Mouse (Mus musculus) thymus, adult 2 months (tissue): Measurements from ENCODE around the gene Olfr1393. TPM values are rescaled to one million over a fixed set of nuclear protein-coding genes. Genes with fewer than 3 reads are reported as not detected.

Source experiments
- DNase-seq: peaks from one replicate; pipeline ENCODE4 v3.0.0; 2021
- H3K27ac ChIP-seq: fragments of 200-500 bp; 2 replicates; pipeline ENCODE4 v1.5.1; 2012; ENCODE audit warnings: low read length, control low read depth; ENCODE audit not compliant: control insufficient read depth, insufficient read depth
- H3K27me3 ChIP-seq: fragments of 200-500 bp; 2 replicates; pipeline ENCODE4 v1.6.1; 2012; ENCODE audit warnings: mild to moderate bottlenecking, low read length, moderate library complexity, mixed read lengths; ENCODE audit not compliant: control insufficient read depth, insufficient read depth
- H3K36me3 ChIP-seq: fragments of 200-500 bp; 2 replicates; pipeline ENCODE4 v1.6.1; 2012; ENCODE audit warnings: mild to moderate bottlenecking, low read length, moderate library complexity; ENCODE audit not compliant: control insufficient read depth, insufficient read depth
- H3K4me1 ChIP-seq: fragments of 200-500 bp; replicated peaks from 2 replicates; pipeline ENCODE4 v1.6.1; 2012; ENCODE audit warnings: low read length; ENCODE audit not compliant: control insufficient read depth, insufficient read depth
- H3K4me3 ChIP-seq: fragments of 200-500 bp; 2 replicates; pipeline ENCODE4 v1.5.1; 2012; ENCODE audit warnings: mild to moderate bottlenecking, low read length, control low read depth, moderate library complexity; ENCODE audit not compliant: control insufficient read depth, insufficient read depth
- CTCF ChIP-seq: fragments of 200-500 bp; IDR thresholded peaks from 2 replicates; pipeline ENCODE4 v1.5.1; 2012; ENCODE audit warnings: mild to moderate bottlenecking, control low read depth, low read length, moderate library complexity, borderline replicate concordance; ENCODE audit not compliant: control insufficient read depth, poor library complexity, insufficient read depth; ENCODE audit errors: extremely low read depth
- POLR2A ChIP-seq: fragments of 200-500 bp; IDR thresholded peaks from 2 replicates; pipeline ENCODE4 v1.6.1; 2012; ENCODE audit warnings: mild to moderate bottlenecking, low read length, control low read depth, moderate library complexity; ENCODE audit not compliant: control insufficient read depth, poor library complexity, insufficient read depth; ENCODE audit errors: extremely low read depth
- WGBS: fragments of 180-500 bp; shearing (Covaris S2); methylation state at CpG from one replicate; pipeline ENCODE4 v1.1.7; 2018; 5-methylcytosine and 5-hydroxymethylcytosine counted together
- polyA plus RNA-seq: library from polyadenylated mRNA; depleted of rRNA; stranded (reverse); fragments of >200 nt; gene quantifications from 2 replicates; pipeline ENCODE4 v1.2.3, GENCODE M21; 2012

Gene Olfr1393
- polyA plus RNA-seq, 1 experiment = 0.40 TPM

- no peaks in the 10 kb centered on the region for H3K27me3 ChIP-seq
- DNase-seq = no peak
- peaks cover 32% of the 10 kb centered on the region for H3K4me1 ChIP-seq
- peak overlapping the region; percentile 95 for H3K27ac ChIP-seq
- 71% methylated on average over 4 of the region's 4 CpGs for WGBS
- H3K36me3 ChIP-seq = no peaks in the 10 kb centered on the region
- no peak overlapping the region for H3K4me3 ChIP-seq
- no peak for TF ChIP-seq CTCF
- no peak for TF ChIP-seq POLR2A
Measured at GRCm38 (mm10) chr11:49246523-49246922, 31.6 kb upstream of the Olfr1393 start.

DNA sequence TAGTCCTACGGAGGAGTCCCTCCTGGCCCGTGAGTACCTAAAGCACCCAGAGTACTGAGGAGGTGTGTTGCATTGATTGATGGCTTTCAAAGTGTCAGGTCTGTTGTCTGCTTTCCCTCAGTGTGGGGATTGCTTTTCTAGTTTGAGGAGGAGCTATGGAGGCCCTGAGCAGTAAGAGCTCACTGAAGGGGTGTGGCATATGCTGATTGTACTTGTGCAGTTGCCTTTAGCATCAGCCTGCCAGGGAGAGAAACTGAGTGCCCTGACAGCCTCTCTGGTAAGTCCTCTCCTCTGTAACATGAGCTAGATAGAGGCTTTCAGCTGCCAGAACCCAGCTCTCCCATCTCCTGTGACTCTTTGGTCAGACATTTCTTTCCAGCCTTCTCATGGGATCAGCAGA is 30.8 kb upstream of the Olfr1393 start:
- peak; percentile 65 for DNase-seq
- 11% methylated on average over 2 of the region's 2 CpGs for WGBS
- Histone ChIP-seq H3K36me3 (no peaks in the 10 kb centered on the region), H3K27ac (peak overlapping the region; percentile 95), H3K4me1 (peaks cover 32% of the 10 kb centered on the region), H3K27me3 (no peaks in the 10 kb centered on the region), H3K4me3 (peak overlapping the region; percentile 29; the same call in 1 of the 2 replicates)
- TF ChIP-seq CTCF = no peak
- no peak for TF ChIP-seq POLR2A

- peak; percentile 43 for DNase-seq
- H3K4me3 ChIP-seq = peak overlapping the region; percentile 25; the same call in 1 of the 2 replicates
Measured at GRCm38 (mm10) chr11:49248226-49248973, 29.7 kb upstream of the Olfr1393 start.

GRCm38 (mm10) chr11:49248974-49249700 is 29.0 kb upstream of the Olfr1393 start:
- Histone ChIP-seq H3K36me3 (peaks cover 13% of the 10 kb centered on the region), H3K4me3 (peak overlapping the region; percentile 26; the same call in 1 of the 2 replicates), H3K27me3 (no peaks in the 10 kb centered on the region), H3K4me1 (peaks cover 43% of the 10 kb centered on the region), H3K27ac (peak overlapping the region; percentile 100)
- TF ChIP-seq CTCF = no peak
- no peak for TF ChIP-seq POLR2A
- DNase-seq = peak; percentile 35
- 11% methylated on average over 6 of the region's 6 CpGs for whole genome bisulfite sequencing

More at GRCm38 (mm10) chr11:49248226-49248973, 29.7 kb upstream of the Olfr1393 start:
- peaks cover 5% of the 10 kb centered on the region for H3K36me3 ChIP-seq
- peak overlapping the region; percentile 100 for H3K27ac ChIP-seq
- H3K27me3 ChIP-seq = no peaks in the 10 kb centered on the region
- 5% methylated on average over 6 of the region's 6 CpGs for WGBS
- no peak for TF ChIP-seq CTCF
- peaks cover 37% of the 10 kb centered on the region for H3K4me1 ChIP-seq

DNA sequence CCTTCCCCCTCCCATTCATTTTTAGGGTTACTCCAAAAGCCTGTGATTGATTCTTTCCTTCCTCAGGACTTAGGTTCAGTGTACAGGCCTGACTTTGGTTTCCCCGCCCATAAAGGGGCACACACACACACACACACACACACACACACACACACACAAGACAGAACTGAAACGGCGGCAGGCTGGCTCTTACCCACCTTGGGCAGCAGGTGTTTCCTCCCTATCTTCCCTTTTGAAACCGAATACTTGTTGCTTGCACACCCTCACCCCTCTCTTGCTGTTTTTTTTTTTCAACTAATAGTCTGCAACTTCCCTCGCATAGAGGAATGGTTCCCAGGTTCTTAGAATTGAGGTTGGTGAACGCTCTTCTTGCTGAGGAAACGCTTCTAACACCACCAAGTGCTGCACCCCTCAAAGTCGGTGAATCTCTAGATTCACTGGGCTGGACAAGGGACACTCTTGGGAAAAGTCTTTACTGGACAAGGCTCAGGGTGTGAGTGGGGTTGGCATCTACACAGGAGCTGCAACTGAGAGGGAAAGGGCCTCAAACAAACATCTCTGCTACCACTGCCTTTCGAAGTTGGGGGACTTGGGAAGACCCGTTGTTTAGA is 28.2 kb upstream of the Olfr1393 start:
- peak; percentile 77 for DNase-seq

More for the DNA sequence above, 28.2 kb upstream of the Olfr1393 start:
- H3K4me1 ChIP-seq = peaks cover 44% of the 10 kb centered on the region
- no peak for TF ChIP-seq POLR2A
- no peak for TF ChIP-seq CTCF
- H3K4me3 ChIP-seq = peak overlapping the region; percentile 83
- peaks cover 20% of the 10 kb centered on the region for H3K36me3 ChIP-seq
- under 1% methylated on average over 10 of the region's 10 CpGs for WGBS
- H3K27ac ChIP-seq = peak overlapping the region; percentile 100
- H3K27me3 ChIP-seq = no peaks in the 10 kb centered on the region
